Mouse (Mus musculus) G1E (cell line): ENCODE data around the gene Lyzl6.

Source experiments
- CTCF ChIP-seq: IDR thresholded peaks from 2 replicates; pipeline ENCODE4 v1.5.1; 2012; ENCODE audit warnings: low read depth, low read length, inconsistent platforms, mixed read lengths
- POLR2AphosphoS5 ChIP-seq: IDR thresholded peaks from 2 replicates; pipeline ENCODE4 v1.6.1; 2012; ENCODE audit warnings: low read depth, low read length, inconsistent platforms; ENCODE audit not compliant: insufficient replicate concordance

GRCm38 (mm10) chr11:103627453-103627852 is 11.2 kb downstream of the Lyzl6 start:
- no peak for TF ChIP-seq CTCF
- no peak for TF ChIP-seq POLR2AphosphoS5
